Mouse (Mus musculus): ENCODE measurements around the gene Izumo4.

DNA sequence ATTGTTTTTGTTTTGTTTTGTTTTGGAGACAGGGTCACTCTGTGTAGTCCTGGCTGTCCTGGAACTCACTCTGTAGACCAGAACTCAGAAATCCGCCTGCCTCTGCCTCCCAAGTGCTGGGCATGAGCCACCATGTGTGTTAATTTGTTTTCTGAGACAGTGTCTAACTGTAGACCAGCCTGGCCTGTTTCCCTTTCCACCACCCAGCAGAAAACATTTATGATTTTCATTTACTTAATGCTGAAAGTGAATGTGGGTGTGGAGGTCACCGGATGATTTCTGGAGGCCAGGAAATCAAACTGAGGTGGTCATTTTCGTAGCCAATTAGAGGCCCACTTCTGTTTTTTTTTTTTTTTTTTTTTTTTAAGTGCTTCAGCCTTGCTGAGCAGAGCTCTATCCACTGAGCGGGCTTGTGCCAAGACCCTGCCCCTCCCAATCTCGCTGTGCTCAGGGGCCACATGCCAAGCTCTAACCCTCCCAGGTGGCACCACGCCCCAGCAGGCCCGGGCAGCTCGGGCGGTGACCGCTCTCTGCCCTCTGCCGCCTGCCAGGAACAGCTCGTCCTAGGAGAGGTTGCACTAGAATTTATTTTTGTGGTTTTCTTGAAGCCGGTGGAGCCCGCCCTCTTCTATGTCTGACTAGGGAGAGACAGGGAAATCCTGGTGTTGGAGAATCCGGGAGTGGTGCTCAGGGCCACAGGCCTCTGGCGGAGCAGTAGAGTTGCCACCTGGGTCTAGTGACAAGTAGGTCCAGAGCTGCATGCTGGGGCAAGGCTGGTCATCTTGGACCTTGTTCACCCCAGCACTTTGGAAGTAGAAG, 37.6 kb upstream of the Izumo4 start:
- TF ChIP-seq CTCF (conservative IDR thresholded peaks at IDR 0.05; ENCODE audit: insufficient read depth, insufficient read length, low read depth, low read length) (no peak), POLR2A (IDR thresholded peaks at IDR 0.05; ENCODE audit: low read depth, low read length) (no peak)

Data from kidney, adult 2 months (tissue).